Mouse (Mus musculus) spleen, embryonic (tissue): ENCODE measurements around the gene Pgbd1.
"Not testable (repeated sequence)": the region's sequence is repeated elsewhere in the genome, so short reads cannot be mapped to it uniquely, and the experiment has no call there.

Source experiments
- CTCF ChIA-PET: fragments of 350-600 bp; sonication (Branson Sonifier 250); formaldehyde crosslinking; loops from one replicate; lab custom pipeline; 2022; lab: Charles Lee

The Pgbd1 gene

GRCm38 (mm10) chr13:21415750-21416149 lies 25.1 kb downstream of the Pgbd1 start:
- CTCF ChIA-PET: no interaction called here

- CTCF ChIA-PET: no interaction called here
These were observed 25.6 kb downstream of the Pgbd1 start for GRCm38 (mm10) chr13:21415266-21415665.

DNA sequence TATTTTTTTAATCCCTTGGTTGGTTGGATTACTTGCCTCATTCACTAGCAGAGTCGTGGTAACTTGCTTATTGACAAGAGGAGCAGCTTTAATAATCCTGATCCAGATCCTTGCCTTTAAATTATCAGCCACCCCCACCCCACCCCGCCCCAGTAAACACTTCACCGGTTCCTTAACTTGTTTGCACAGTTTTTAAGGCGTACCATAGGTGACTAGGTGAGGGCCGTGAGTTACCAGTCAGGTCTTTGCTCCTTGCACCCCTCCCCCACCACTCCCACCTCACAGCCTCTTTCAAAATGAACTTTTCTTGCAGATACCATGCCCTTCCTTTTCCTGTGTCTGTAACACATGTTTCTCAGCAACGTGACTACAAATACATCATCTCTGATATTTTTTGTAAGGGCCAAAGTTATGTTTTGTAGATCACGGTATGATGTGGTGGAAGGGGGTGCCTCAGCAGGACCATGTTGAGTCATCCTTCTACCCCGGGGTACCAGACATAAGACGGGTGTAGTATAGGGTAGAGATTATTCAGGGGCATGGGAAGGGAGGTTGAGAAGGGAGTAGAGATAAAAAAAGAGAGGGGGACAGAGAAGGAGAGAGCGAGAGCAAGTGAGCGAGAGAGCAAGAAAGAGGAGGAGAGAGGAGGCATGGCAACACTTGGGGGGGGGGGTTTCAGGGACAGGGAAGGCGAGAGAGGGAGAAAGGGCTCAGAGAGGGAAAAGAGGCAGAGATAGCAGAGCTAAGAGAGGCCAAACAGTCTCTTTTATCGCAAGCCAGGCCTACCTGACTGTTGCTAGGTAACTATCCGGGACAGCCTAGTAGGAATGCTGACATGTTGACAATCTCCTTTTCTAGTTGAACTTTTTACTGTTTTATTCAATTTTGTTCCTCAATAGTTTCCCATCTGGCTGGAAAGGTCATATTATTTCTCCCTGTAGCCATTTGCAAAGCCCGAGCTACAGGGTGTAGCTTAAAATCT lies 26.3 kb downstream of the Pgbd1 start:
- CTCF ChIA-PET: no interaction called here

- CTCF ChIA-PET: no interaction called here
These were observed 31.9 kb downstream of the Pgbd1 start for GRCm38 (mm10) chr13:21408805-21409459.

DNA sequence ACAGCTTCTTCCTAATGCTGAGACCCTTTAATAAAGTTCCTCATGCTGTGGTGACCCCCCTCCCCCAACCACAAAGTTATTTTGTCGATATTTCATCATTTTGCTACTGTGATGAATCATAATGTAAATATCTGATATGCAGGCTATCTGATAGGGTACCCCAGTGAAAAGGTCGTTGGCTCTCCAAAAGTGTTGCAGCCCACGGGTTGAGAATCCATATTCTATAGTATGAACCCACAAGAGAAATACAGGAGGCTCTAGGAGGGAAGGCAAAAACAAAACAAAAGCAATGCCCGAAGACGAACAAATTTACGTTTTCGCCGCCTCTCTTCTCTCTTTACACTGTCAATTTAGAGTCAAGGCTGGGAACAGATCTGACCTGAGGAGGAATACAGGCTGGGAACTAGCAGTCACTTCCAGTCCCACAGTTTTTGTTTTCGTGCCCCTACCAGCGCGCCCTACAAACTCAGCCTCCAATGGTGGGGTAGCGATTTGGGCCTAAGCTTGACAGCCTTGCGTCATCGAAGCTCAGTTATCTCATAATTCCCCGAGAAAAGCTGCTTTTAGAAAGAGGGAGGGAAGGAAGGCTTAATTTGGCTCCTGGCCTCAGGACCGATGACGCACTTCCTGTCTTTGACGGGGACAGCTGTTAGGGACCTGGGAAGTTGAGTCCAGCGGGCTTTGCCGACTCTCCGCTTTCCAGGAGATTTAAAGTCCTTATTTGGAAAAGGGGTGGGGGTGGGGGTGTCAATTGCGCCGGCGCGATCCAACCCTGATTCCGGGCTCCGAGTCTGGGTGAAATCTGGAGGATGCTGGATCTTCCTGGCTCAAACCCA lies 32.7 kb downstream of the Pgbd1 start:
- CTCF ChIA-PET: no interaction called here

GRCm38 (mm10) chr13:21407341-21407740 lies 33.5 kb downstream of the Pgbd1 start:
- CTCF ChIA-PET: no interaction called here

DNA sequence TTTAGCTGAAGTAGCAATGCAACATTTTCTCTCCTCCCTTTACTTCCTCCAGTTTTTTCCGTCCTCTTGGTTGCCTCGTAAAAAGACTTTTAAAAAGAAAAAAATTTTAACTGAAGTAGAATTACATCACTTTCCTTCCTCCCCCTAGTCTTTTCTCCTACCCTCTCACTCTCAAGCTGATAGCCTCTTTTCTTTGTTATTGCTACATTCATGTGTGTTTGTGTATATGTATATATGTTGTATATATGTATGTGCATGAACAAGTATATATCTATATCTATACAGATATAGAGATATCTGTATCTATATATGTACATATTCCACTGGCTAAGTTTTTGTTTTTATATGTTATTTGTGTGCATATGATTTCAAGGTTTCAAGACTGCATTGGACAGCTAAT lies 38.0 kb downstream of the Pgbd1 start:
- CTCF ChIA-PET: no interaction called here

DNA sequence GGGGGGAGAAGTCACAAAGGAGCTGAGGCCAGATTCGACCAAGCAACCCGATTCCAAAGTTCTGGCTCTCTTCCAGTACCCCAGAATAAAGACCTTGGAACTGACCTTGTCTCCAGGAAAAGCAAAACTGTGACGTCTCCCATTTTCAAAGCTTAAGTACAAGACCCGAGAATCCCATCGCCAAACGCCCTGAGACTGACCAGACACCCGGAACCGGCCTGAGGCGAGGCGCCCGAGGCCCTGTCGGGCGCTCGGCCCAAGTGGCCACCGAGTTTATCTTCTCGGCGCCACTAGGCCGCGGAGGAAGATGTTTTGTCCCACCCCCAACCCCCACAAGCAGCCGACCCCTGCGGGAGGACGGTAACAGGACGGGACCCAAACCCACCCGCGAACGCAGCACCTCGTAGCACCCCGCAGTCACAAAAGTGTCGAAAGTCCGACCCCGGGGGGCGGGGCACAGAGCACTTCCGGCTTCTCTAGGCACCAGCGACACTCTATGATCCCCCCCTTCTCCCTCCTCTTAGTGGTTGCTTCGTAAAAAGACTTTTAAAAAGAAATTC lies 38.5 kb downstream of the Pgbd1 start, which contains the start of gene Zkscan3:
Gene Zkscan3, minus strand, starts transcription at position 469 of the 560 bp plus-strand sequence.
- CTCF ChIA-PET: no interaction called here

GRCm38 (mm10) chr13:21401636-21402286 lies 39.1 kb downstream of the Pgbd1 start:
- CTCF ChIA-PET: interaction anchor here (0.6 kb wide), 1 partner anchor 103 kb away, joined by 3 read pairs; no protein-coding TSS in a partner anchor

- CTCF ChIA-PET: interaction anchor here (0.6 kb wide), 1 partner anchor 104 kb away, joined by 3 read pairs; no protein-coding TSS in a partner anchor
These were observed 39.7 kb downstream of the Pgbd1 start for GRCm38 (mm10) chr13:21401166-21401565.

DNA sequence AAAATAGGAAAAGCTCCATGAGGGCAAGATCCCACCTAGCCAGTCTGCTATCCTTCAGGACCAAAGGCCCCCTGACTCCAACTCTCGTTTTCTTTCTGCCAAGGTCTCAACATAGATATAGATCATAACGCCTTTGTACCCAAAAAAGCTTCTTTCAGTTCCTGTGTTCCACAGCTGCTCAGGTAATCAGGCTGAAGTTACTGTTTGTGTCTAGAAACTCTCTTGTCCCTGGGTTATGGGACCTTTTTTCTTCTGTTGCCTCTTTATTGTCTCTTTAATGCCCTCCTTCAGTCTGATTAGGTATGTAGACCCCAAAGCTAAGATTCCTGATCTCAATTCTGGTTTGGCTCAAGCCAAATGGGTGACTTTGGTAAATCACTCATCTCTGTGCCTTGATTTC lies 43.4 kb downstream of the Pgbd1 start:
- CTCF ChIA-PET: no interaction called here

DNA sequence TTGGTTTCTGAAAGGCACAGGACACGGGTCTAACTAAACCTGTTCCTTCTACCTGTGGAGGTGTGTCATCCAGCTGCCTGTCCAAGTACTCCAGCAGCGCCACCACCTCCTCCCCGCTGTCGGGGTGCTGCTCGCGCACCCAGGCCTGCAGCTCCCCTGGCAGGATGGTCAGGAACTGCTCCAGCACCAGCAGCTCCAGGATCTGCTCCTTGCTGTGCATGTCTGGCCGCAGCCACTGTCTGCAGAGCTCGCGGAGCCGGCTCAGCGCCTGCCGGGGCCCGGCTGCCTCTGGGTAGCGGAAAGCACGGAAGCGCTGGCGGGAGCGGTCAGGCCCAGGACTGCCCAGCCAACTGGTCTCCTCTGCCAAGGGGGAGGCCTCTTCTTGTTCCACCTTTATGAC lies 44.8 kb downstream of the Pgbd1 start:
- CTCF ChIA-PET: not testable (repeated sequence)

GRCm38 (mm10) chr13:21395623-21396022 lies 45.2 kb downstream of the Pgbd1 start:
- CTCF ChIA-PET: no interaction called here

DNA sequence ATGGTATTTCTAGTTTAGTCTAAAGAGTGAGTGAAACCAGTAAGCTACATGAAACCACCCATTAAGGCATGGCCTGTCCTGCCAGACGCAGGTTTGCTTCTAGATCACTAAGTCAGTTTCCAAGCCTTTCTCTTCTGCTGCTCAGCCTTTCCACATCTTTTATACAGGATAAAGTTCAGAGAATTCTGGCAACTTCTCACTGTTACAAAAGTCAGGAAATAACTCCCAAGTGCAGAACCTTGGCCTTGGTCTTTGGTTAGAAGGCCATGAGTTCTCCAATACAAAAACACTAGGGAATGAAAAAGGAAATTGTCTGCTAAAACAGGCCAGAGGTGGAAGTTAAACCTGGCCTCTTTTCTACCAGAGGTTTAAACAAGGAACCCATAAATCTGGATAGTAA lies 45.6 kb downstream of the Pgbd1 start:
- CTCF ChIA-PET: no interaction called here

DNA sequence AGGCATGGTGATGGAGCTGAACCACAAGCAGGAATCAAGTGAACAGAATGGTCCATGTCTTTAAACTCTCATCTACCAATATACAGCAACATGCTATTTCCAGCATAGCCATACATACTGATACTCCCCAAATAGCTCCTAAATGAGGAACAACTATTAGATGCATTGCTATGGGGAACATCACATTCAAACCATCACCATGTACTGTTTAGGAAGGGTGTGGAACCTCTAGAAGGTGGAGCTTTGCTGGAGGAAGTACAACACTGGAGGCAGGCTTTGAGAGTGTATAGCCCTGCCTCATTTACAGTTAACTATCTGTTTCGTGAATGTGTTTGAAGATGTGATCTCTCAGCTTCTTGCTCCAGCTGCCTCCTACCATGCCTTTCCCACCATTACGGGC lies 63.1 kb downstream of the Pgbd1 start:
- CTCF ChIA-PET: no interaction called here

DNA sequence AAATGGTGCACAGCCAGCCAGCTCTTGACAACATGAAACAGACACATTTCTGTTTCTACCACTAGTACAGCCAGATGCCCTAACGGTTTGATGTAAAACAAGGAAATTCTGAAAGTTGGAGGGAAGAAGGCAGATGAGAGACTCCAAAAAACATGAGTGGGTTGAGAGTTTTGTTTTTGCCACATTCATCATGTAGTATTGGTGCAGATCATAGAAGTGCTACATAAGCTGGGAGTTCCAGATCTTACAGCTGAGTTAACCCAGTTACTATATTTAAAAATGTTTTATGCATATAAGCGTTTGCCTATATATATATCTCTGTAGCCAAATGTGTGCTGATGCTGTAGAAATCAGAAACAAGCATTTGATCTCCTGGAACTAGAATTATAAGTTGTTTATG lies 68.2 kb downstream of the Pgbd1 start:
- CTCF ChIA-PET: no interaction called here
